Mouse (Mus musculus): Measurements from ENCODE around the gene Pip4k2a.
A peak's percentile ranks its signal among the peaks of the same experiment; 100 is the strongest.

Pip4k2a gene

DNA sequence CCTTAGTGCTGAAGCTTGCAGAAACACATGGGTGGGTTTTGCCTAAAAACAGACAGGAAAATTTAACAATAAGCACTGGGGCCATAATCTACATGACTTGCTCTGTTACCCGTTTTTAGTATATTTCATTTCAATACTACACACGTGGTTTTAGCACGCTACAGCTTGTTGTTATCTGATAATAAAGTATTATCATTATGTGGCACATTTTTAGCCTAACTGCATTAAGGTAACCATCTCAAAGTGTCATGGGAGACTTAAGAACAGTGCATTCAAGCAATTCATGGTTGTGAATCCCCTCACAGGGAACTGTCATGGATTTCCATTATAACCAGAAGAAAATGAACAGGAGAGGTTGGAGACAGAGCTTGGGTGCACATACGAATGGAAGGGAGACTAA lies 43.5 kb downstream of the Pip4k2a start:
- DNase-seq = no peak

DNA sequence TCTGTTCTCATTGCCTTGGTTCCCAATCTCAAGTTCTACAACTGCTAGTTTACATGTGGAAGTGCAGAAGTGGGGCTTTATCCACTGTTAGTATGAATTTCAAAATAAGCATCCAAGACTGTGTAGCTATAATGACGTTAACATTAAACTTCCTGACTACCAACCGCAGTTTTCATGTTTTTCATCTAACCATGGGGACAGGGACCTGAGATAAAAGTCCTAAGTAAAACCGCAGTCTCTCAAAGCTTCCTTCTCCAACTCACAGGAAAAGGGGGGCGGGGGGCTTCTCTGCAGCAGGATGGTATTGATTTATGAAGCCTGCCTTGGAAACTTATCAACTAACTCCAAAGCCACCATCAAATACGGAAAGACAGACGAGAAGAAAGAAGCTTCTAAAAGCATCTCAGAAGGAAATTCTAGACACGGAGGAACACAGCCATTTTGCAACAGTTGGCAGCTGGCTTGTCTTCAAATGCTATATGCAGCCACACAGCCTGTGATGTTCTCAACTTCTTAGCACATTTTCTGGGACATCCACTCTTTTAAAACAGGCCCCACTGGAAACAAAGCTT lies 45.7 kb downstream of the Pip4k2a start:
- DNase-seq = no peak

DNA sequence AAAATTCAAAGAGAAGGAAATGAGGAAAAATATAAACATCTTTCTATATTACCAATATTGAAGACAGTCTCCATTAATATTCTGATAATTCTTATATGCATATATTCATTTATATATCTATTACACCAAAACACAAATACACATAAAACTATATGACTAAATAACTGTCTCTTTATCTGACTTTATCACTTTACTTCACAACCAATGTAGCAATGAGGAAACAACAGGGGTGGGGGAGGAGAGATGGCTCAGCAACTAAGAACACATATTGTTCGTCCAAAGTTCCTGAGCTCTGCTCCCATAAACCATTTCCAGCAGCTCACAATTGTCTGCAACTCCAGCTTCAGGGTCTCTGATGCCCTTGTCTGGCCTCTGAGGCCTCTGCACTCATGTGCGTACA lies 47.2 kb downstream of the Pip4k2a start:
- no peak for DNase-seq

GRCm38 (mm10) chr2:18948741-18949140 lies 49.2 kb downstream of the Pip4k2a start:
- DNase-seq = no peak

- DNase-seq = peak; percentile 35
Measured at GRCm38 (mm10) chr2:18947669-18948459, 50.1 kb downstream of the Pip4k2a start.

DNA sequence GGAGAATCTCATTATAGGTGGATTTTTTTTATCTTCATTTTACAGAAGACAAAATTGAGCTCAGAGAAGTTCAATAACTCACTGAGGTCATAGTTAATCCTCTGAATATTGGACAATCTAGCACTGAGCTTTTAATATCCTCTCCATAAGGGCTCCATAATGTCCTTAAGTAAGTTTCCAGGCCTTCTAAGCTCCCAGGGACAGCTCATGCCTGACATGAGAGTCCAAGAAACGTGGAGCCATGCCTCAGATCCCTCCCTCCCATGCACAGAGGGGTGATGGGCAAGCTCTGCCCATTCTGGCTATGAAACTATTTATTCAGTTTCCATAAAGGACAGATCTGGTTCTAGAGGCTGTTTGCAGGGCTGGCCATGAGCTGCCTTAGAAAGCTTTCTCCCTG lies 52.5 kb downstream of the Pip4k2a start:
- no peak for DNase-seq

- peak; percentile 75 for DNase-seq
Measured at GRCm38 (mm10) chr2:18943930-18944329, 54.0 kb downstream of the Pip4k2a start.

DNA sequence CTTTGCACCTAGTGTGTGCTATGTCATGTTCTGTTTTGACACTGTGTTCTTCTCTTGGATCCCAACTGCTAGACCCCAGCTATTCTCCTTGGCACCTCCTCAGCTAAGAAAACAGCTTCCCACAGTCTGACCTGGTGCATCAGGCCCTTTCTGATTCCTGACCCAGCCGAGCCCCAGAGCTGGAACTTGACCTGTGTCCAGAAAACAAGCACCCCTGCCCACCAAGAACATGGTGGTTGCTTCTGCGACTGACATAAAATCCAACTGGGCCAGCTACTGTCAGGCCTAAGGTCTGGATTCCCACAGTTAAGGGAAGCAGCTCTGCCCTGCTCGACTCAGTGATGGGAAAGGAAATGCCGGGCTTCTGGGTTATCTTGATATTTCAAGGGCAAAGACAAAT lies 54.6 kb downstream of the Pip4k2a start:
- no peak for DNase-seq

DNA sequence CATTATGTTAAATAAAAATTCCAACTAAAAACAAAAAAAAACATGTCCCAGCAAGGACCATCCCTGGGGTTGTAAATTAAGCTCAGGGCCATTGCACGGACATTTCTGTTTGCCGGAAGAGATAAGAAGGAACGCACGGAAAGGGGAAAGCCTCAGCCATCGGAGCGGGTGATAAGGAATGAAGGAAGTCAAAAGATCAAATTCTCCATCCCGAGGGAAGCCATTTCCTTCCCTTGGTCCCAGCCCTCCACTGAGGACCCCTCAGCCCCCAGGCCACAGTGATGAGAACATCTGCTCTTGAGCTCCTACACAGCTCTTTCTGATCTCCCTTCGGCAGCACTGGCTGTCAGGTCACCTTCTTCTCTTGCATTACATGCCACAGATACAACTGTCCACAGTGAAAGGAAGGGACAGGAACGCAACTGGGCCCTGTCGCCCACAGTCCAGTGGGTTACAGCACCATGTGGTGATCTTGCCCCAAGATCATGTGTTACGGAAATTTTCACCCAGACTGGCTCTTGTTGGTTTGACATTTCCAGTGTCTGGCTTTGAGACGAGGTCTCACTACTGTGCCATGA lies 57.1 kb downstream of the Pip4k2a start:
- DNase-seq = no peak

DNA sequence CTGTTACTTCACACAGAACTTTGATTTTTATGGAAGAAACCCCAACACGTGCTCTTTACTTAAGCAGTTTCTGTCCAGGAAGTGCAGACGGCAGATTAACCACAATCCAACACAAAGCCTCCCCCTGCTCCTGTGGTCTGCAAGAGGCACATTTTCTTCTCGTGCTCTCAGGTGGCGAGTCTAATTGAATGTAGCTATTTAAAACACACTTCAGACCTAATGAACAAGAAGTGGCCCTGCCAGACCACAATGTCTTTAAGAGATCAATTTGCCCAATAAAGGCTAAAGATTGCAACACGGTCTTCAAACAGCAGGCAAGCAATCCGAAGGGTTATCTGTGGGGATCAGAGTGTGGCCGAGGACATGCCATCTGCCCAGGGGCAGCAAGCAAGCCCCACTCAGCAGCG lies 59.0 kb downstream of the Pip4k2a start:
- DNase-seq = no peak

DNA sequence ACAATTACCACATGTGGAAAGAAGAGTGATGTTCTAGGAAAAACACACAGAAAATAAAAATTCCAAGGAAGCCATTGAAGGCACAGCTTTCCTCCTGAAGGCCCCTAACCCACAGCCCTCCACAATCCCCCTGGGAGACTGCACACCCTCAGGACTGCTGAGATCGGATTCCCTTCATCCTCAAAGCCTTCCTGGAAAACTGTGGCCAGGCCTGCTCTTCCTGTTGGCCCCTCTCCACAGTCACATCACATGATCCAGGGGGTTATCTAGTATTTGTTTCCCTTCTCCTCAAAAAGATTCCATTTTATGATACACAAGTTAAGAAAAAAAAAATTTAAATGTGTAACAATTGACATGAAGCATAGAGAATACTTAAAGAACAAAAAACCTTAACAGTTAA lies 59.7 kb downstream of the Pip4k2a start:
- peak; percentile 35 for DNase-seq

GRCm38 (mm10) chr2:18937611-18938010 lies 60.3 kb downstream of the Pip4k2a start:
- DNase-seq = no peak

- no peak for DNase-seq
Measured at GRCm38 (mm10) chr2:18936446-18936845, 61.5 kb downstream of the Pip4k2a start.

DNA sequence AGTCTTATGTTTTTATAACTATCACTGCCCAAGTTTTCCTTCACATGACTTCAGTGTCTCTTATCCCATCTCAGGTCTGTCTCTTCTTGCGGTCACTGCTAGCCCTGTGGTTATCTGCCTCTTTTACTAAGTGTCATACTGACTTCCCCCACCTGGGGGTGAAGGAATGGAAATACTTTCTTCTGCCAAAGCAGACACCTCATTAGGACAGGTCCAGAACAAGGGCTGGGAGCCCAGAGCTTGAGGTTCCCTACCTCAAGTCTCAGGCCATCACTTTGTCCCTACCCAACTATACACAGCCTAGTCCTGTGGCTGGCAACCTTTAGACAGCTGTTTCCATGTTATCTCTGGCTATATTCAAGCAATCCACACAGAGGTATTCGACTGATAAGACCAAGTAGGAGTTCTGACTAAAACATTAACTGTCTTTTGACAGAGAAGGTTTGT lies 62.3 kb downstream of the Pip4k2a start:
- no peak for DNase-seq

DNA sequence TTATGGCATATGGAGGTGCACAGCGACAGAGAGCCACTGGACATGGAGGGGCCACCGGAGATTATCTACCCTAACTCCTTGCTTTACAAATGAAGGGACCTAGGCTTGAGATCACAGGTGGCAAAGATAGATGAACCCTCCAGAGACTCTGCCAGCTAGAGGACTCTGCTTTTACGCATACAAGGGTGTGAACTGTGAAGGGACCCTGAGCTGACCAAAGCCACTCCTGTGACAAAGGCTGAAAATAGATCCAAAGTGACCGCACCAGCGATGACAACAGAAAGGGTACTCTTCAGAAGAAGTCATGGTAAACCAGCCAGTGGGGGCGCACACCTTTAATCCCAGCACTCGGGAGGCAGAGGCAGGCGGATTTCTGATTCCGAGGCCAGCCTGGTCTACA lies 63.8 kb downstream of the Pip4k2a start:
- DNase-seq = no peak

- no peak for DNase-seq
Measured at GRCm38 (mm10) chr2:18933418-18933817, 64.5 kb downstream of the Pip4k2a start.

- no peak for DNase-seq
Measured at GRCm38 (mm10) chr2:18930318-18931060, 67.4 kb downstream of the Pip4k2a start.

DNA sequence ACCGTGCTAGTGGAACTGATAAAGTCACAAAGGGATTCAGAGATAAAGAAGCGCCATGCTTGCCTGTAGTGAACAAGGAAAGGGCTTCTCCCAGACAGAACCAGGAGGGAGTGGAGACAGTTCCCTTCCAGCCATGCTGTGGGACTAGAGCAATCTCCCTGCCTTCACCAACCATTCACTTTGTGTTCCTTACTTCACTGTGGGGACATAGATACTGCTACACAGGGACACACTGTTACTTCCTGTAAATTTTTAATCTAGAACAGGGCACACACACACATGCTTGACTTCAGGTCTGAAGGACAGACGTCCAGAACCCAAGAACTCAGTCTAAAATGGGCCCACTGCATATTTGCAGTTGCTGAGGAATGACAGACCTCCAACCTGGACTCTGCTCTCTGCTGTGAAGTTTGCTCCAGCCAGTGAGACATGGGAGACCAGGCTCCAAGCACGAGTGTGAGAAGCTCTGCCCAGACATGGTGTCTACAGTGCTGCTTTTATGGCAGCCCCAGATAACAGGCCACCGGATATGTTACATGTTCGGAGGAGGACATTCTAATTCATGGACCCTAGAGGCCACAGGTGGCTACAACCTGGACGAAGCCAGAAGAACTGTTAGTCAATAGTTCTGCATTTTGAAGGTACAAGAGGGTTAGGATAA lies 69.2 kb downstream of the Pip4k2a start:
- DNase-seq = no peak

DNA sequence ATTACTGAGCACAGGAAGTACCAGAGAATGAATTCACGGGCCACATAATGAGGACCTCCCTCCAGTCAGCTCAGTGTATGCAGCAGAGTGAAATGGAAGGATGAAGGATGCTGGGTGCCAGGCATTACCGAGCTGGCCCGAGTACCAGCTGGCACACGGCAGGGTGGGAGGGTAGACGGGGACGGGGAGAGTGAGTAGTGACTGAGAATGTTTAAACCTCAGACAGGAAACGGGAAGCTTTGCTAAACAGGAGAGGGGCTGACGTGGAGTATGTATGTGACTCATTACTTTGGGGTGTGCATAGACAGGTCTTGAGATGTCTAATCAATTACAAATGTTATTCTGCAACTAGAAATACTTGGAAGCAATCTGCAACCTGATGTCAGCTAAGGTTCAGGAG lies 69.7 kb downstream of the Pip4k2a start:
- DNase-seq = no peak

GRCm38 (mm10) chr2:18923806-18924595 lies 73.9 kb downstream of the Pip4k2a start:
- no peak for DNase-seq

- no peak for DNase-seq
Measured at GRCm38 (mm10) chr2:18923098-18923649, 74.8 kb downstream of the Pip4k2a start.

Data from lung, postnatal 10 days (tissue).